Mouse (Mus musculus): ENCODE results near the gene Gm21987. TPM values are rescaled to one million over a fixed set of nuclear protein-coding genes. Genes with fewer than 3 reads are reported as not detected.

Gm21987 gene
- total RNA-seq, 2 experiments from 2014 or later: not detected

- DNase-seq: no peak
Measured at GRCm38 (mm10) chr16:38371705-38372296, 25.0 kb downstream of the Gm21987 start.

- no peak for DNase-seq
Measured at GRCm38 (mm10) chr16:38372876-38373275, 26.0 kb downstream of the Gm21987 start.

DNA sequence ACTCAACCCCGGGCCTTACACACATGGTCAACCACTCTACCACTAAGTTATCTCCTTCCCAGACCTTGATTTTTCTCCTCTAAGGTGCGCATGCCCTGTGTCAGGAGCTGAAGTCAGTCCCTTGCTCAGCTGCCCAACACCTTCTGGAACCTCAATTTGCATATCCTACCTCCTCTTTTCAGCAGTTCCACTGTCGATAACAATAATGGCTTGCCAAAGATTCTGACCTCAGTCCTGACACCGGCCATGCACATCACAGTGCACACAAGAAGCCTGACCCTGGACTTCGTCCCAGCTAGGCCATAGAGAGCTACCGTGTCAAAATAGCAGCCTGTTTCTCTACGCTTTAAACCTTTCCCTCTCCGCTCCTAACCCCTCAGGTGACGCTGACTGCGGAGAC lies 26.6 kb downstream of the Gm21987 start:
- no peak for DNase-seq

- DNase-seq: no peak
Measured at GRCm38 (mm10) chr16:38373941-38374340, 27.1 kb downstream of the Gm21987 start.

- no peak for DNase-seq
Measured at GRCm38 (mm10) chr16:38374379-38375140, 27.7 kb downstream of the Gm21987 start.

- DNase-seq: no peak
Measured at GRCm38 (mm10) chr16:38375182-38375581, 28.3 kb downstream of the Gm21987 start.

DNA sequence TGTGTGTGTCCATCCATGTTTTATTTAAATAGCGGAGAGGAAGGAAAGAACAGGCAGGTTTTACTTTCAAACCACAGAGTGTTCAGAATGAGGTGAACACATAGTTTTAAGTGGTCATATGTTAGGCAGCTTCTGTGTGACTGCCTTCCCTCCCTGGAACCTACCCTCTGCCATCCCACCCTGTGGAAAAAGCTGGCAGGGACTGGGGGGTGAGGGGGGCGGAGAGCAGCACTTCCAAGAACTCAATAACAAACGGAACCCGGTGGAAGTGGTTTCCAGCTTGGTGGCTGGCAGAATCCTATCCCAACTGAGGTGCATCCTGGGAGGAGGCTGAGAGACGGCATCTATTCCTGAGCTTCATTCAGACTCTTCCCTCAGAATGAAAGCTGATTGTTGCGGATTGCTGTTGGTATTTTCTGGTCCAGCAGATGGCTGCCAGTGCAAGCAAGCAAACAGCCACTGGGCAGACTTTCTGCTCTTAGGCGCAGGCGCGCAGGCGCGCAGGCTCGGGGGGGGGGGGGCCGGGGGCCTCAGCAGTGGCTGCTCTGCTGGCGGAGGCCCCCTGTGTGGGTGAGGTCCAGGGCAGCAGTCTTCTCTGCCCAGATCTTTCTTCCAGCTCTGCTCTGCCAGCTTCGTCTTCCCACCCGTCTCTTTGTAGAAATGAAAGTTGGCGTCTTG lies 29.5 kb downstream of the Gm21987 start:
- DNase-seq: peak; percentile 63

DNA sequence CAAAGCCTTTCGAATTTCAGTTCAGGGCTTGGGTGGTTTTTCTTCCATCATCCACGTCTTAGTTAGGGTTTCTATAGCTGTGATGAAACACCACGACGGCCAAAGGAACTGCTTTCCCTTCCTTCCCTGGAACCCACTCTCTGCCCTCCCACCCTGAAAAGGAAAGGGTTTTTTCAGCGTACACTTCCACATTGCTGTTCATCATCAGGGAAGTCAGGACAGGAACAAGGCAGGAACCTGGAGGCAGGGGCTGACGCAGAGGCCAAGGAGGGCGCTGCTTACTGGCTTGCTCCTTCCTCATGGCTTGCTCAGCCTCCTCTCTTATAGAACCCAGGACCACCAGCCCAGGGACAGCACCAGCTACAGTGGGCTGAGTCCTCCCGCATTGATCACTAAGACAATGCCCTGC lies 30.0 kb downstream of the Gm21987 start:
- DNase-seq: no peak

GRCm38 (mm10) chr16:38377546-38377945 lies 30.7 kb downstream of the Gm21987 start:
- DNase-seq: peak; percentile 58

GRCm38 (mm10) chr16:38378591-38378990 lies 31.8 kb downstream of the Gm21987 start:
- no peak for DNase-seq

- no peak for DNase-seq
Measured at GRCm38 (mm10) chr16:38379088-38379487, 32.2 kb downstream of the Gm21987 start.

GRCm38 (mm10) chr16:38379493-38379892 lies 32.7 kb downstream of the Gm21987 start:
- DNase-seq: no peak

DNA sequence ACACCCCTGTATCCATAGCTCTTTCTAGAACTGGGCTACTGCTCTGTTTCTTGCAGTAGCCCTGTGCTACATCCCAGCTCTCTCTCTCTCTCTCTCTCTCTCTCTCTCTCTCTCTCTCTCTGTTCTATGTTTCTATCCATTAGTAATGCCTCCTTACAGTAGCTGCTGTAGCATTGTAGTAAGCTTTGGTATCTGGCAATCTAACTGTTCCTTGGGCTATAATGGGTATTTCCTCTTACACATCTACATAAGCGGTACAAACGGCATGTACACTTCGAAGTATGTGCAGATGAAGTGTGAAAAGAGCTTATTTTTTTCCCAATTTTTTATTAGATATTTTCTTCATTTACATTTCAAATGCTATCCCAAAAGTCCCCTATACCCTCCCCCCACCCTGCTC lies 33.1 kb downstream of the Gm21987 start:
- no peak for DNase-seq

DNA sequence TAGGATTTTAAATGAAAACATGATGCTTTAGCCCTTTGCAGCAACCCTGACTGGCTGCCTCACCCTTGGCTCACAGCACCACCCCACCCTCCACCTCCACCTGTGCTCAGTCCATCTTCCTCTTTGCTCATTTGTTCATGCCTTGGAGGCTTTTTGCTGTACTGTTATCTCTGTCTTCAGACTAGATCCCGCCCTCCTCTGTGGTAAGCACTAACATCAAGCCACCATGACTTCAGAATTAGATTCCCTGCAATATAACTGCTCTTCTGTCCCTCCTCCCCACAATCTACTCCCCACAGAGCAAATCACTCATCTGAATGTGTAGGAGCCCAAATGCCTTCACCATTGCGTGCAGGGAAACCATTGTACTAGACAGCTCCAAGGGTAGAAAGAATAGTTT lies 36.8 kb downstream of the Gm21987 start:
- no peak for DNase-seq

DNA sequence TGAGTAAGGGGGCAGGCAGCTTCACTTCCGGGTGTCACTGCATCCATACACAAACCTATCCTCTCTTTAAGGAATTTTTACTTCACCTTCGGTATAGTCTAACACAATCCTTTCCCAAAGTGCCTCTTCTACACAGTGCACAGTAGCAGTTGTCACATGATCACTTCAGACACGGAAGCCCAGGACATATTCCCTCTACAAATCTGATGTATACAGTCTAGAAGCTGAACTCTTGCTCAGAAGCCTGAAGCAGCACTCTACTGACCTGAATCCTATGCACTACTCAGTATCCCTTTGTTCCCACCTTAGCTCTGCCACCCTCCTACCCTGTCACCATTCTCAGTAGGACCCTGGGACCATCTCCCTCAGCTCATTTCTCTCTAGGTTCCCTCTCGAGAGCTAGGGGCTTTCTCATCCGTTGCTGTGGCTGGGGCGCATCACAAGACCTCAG lies 38.4 kb downstream of the Gm21987 start:
- DNase-seq: no peak

DNA sequence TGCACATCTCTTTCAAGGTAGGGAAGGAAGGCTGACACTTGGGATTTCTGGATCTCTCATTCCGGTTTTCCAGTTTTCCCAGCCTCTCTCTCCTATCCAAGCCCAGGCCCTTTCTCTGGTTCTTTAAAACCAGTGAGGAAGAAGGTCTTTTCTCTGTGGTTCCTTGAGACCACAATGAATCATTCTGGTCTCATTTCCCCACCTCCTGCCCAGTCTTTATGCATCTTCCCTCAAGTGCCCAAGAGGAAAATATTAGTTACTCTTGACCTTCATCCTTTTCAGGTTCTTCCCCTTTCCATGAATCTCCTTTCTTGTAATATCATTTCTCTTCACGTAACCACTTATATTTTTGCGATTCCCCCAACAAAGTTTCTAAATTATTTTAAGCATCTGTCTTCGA lies 38.9 kb downstream of the Gm21987 start:
- no peak for DNase-seq

- DNase-seq: no peak
Measured at GRCm38 (mm10) chr16:38387389-38387788, 40.5 kb downstream of the Gm21987 start.

DNA sequence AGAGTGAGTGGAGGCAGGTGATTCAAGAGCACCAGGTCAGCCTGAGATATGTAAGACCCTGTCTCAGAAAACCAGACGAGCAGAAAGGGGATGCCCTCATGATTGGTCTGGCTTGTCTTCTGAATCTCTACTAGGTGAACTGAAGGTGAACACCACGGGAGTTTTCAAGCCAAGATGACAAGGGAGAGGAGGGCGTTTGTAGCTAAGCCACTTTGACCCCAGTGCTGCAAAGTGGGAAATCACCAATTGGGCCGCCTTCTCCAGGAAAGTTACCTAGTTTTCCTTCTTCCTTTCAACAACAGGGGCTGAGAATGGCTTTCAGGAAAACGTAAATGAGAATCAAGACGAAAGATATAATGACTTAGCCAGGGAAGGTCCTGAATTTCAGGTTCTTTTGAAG lies 41.9 kb downstream of the Gm21987 start:
- DNase-seq: no peak

DNA sequence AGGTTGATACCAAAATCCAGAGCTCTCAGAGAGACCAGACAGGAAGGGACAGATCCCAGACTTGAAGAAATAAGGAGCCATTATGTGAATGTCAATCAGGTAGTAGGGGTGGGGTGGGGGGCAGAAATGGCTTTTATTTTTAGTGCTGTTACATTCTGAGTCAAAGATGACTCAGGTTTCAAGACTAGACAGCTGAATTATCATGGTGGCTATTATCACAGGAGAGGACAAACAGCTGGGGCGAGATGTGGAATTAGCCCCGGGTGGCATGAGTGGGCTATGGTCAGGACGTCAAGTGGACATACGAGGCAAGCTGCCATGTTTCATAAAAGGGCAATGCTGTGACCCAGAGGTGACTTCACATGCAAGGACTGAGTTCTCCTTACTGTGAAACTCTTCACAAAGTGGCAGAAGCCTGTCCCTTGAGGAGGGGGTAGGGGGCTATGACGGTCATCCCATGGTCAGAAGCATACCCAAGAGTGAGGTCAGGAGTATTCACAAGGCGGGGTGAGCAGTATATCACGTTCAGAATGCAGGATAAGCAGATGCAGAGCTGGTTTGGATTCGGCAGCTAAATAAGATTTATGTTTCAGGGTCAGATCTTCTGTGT lies 42.5 kb downstream of the Gm21987 start:
- DNase-seq: no peak

GRCm38 (mm10) chr16:38390322-38390721 lies 43.5 kb downstream of the Gm21987 start:
- no peak for DNase-seq

DNA sequence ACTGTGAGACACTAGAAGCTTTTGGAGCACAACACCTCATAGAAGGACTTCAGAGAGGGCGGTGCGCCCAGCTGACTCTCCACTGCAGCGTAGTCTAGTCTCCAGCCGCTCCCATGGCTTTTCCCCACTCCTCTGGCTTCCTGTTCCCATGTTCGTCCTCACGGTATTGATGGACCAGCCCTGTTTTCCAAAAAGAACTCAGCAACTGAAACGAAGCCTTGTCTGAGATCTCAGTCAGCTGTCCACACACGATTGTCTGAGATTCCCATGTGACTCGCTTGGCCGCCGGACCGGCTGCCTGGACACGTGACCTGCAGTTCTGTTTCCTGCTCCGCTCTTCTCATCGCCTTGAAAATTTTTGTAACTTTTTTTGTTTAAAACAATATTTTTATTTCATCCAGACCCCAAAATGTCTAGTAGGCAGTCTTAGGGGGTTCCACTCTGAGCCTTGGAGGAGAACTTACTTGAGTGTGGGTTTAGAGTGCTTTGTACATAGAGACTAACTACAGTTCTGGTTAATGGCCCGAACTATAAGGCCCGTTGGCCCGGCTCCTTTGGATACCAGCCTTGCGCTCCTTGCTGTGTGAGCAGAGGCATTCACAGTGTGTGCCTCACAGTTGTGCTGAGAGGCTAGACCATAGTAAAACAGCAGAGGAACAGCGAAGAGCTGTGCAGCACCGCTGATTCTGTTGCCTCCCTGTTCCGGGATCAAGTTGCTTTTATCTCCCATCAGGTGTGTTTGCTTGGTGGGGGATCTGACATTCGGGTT lies 45.5 kb downstream of the Gm21987 start:
- peak; percentile 83 for DNase-seq

DNA sequence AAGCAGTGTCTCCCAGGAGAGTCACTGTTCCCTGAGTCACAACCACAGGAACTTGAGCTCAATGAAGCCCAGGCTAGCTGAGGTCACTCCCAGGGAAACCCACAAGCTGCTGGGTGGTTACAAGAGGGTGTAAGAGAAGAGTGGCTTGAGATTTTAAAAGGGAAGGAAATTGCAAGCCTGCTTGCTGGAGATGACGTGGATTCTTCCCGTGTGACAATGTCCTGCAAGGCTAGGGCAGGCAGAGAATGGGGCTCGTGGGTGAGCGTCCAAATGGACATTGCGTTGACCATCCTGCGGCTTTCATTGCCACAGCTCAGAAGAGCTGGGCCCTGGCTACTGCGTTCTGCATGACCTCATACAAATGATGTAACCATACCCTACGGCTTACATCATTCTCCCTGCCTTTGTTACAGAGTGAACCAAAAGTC lies 47.4 kb downstream of the Gm21987 start:
- no peak for DNase-seq

Data from gastrocnemius, postnatal 25 days (tissue).